Mouse (Mus musculus) forelimb bud, embryonic 11.5 days (tissue): Measurements from ENCODE around the gene Sh3rf3.

Experiments used
- DNase-seq: peaks from one replicate; pipeline ENCODE4 v3.0.0-alpha.2; 2012; ENCODE audit warnings: low read depth, low spot score

Gene Sh3rf3

GRCm38 (mm10) chr10:58854548-58855198, 41.5 kb downstream of the Sh3rf3 start:
- no peak for DNase-seq

GRCm38 (mm10) chr10:58855199-58855751, 42.1 kb downstream of the Sh3rf3 start:
- no peak for DNase-seq

GRCm38 (mm10) chr10:58855814-58856213, 42.7 kb downstream of the Sh3rf3 start:
- no peak for DNase-seq

- DNase-seq, result no peak
Measured at GRCm38 (mm10) chr10:58856742-58857141, 43.6 kb downstream of the Sh3rf3 start.

- DNase-seq, result no peak
Measured at GRCm38 (mm10) chr10:58864735-58865134, 51.6 kb downstream of the Sh3rf3 start.

GRCm38 (mm10) chr10:58867536-58867935, 54.4 kb downstream of the Sh3rf3 start:
- DNase-seq, result no peak

- DNase-seq, result no peak
Measured at GRCm38 (mm10) chr10:58869836-58870235, 56.7 kb downstream of the Sh3rf3 start.

- no peak for DNase-seq
Measured at GRCm38 (mm10) chr10:58871149-58871820, 58.1 kb downstream of the Sh3rf3 start.

GRCm38 (mm10) chr10:58871821-58872577, 58.8 kb downstream of the Sh3rf3 start:
- no peak for DNase-seq

- no peak for DNase-seq
Measured at GRCm38 (mm10) chr10:58877835-58878234, 64.7 kb downstream of the Sh3rf3 start.

GRCm38 (mm10) chr10:58878636-58879035, 65.5 kb downstream of the Sh3rf3 start:
- DNase-seq, result no peak

- DNase-seq, result no peak
Measured at GRCm38 (mm10) chr10:58882741-58883140, 69.6 kb downstream of the Sh3rf3 start.

- DNase-seq, result no peak
Measured at GRCm38 (mm10) chr10:58885351-58885750, 72.2 kb downstream of the Sh3rf3 start.

GRCm38 (mm10) chr10:58885816-58886215, 72.7 kb downstream of the Sh3rf3 start:
- DNase-seq, result no peak

- no peak for DNase-seq
Measured at GRCm38 (mm10) chr10:58890671-58891439, 77.7 kb downstream of the Sh3rf3 start.

GRCm38 (mm10) chr10:58895431-58895830, 82.3 kb downstream of the Sh3rf3 start:
- DNase-seq, result no peak

- no peak for DNase-seq
Measured at GRCm38 (mm10) chr10:58897009-58897543, 83.9 kb downstream of the Sh3rf3 start.

GRCm38 (mm10) chr10:58905253-58905652, 92.1 kb downstream of the Sh3rf3 start:
- no peak for DNase-seq

- no peak for DNase-seq
Measured at GRCm38 (mm10) chr10:58907001-58907443, 93.9 kb downstream of the Sh3rf3 start.

GRCm38 (mm10) chr10:58908451-58908850, 95.3 kb downstream of the Sh3rf3 start:
- no peak for DNase-seq
